ENCODE assay signal across 9 mouse cellular contexts in genomic region chr2:165986921-165987453, GRCm38 (mm10). TPM values are rescaled to one million over a fixed set of nuclear protein-coding genes. Genes with fewer than 3 reads are reported as not detected.
A peak's percentile ranks its signal among the peaks of the same experiment; 100 is the strongest.
DNase-seq lines count a peak whose midpoint lies in the region; ATAC-seq and TF ChIP-seq lines count a peak whose summit lies in the region.
"Had no signal": no experiment of that assay in that cellular context is flagged by ENCODE, and none has a peak within 500 bp of the region (broad histone marks: within the 10 kb centered on the region; RNA-seq: fewer than 3 reads in every experiment).

No protein-coding gene starts in this region.

- H3K9me3 ChIP-seq in heart, embryonic 10.5 days = no peaks in the 10 kb centered on the region
- H3K9me3 ChIP-seq in kidney, embryonic 14.5 days (ENCODE audit: control insufficient read depth, low read length) = no peaks in the 10 kb centered on the region
- H3K9me3 ChIP-seq in liver, embryonic 11.5 days (ENCODE audit: control insufficient read depth, low read length) = no peaks in the 10 kb centered on the region
- no peaks in the 10 kb centered on the region for H3K9me3 ChIP-seq in midbrain, postnatal 0 days (ENCODE audit: low read length)

- peak; percentile 44 to 50 for DNase-seq in cerebellum, adult 2 months
- DNase-seq in cerebellum, adult 8-10 months = no peak
- peak; percentile 87 for DNase-seq in heart, embryonic 10.5 days (ENCODE audit: low spot score)
- peak; percentile 70 for DNase-seq in liver, embryonic 11.5 days (ENCODE audit: low spot score)
- peak; percentile 86 for DNase-seq in midbrain, postnatal 0 days (ENCODE audit: low spot score)
- DNase-seq in splenic B cell, adult 2 months (ENCODE audit: low read depth, low spot score) = peak; percentile 69

- no peak for TF ChIP-seq CTCF in cerebellum, adult 2 months (IDR thresholded peaks at IDR 0.05; ENCODE audit: borderline replicate concordance, insufficient read depth, low read depth, low read length)
- no peak for TF ChIP-seq CTCF in embryonic fibroblast, embryonic 13.5 days (IDR thresholded peaks at IDR 0.05; ENCODE audit: borderline replicate concordance, insufficient read depth, low read length)
- no peak; the same call in 1 of the 2 replicates for TF ChIP-seq CTCF in midbrain, postnatal 0 days (IDR thresholded peaks at IDR 0.05)

- H3K4me1 ChIP-seq in cerebellum, adult 2 months (ENCODE audit: control insufficient read depth, insufficient read depth, low read length) = 0 out of 2 replicates have a peak, but pooled peaks cover 6% of the 10 kb centered on the region
- H3K4me1 ChIP-seq in embryonic fibroblast, embryonic 13.5 days (ENCODE audit: control insufficient read depth, insufficient read depth, low read length) = no peaks in the 10 kb centered on the region
- peaks cover 21% of the 10 kb centered on the region for H3K4me1 ChIP-seq in heart, embryonic 10.5 days
- H3K4me1 ChIP-seq in kidney, embryonic 14.5 days (ENCODE audit: control insufficient read depth, insufficient read depth, low read length) = peaks cover 11% of the 10 kb centered on the region
- H3K4me1 ChIP-seq in liver, embryonic 11.5 days (replicated peaks; ENCODE audit: control insufficient read depth, insufficient read depth, low read length) = peaks cover 18% of the 10 kb centered on the region; the same call in 1 of the 2 replicates
- H3K4me1 ChIP-seq in midbrain, postnatal 0 days (ENCODE audit: insufficient read depth, low read length) = no peaks in the 10 kb centered on the region

- H3K9ac ChIP-seq in kidney, embryonic 14.5 days (ENCODE audit: low read depth, low read length) = peak overlapping the region; percentile 63
- H3K9ac ChIP-seq in liver, embryonic 11.5 days (ENCODE audit: low read depth, low read length) = peak overlapping the region; percentile 20
- peak overlapping the region; percentile 26; the same call in 1 of the 2 replicates for H3K9ac ChIP-seq in midbrain, postnatal 0 days (replicated peaks; ENCODE audit: low read length, poor library complexity, severe bottlenecking)

- no peak for TF ChIP-seq POLR2A in cerebellum, adult 2 months (IDR thresholded peaks at IDR 0.05; ENCODE audit: borderline replicate concordance, insufficient read depth, low read length)
- TF ChIP-seq POLR2A in embryonic fibroblast, embryonic 13.5 days (IDR thresholded peaks at IDR 0.05; ENCODE audit: low read depth, low read length) = peak; percentile 74

- H3K27ac ChIP-seq in cerebellum, adult 2 months (ENCODE audit: insufficient read depth, low read length) = no peak overlapping the region
- H3K27ac ChIP-seq in embryonic fibroblast, embryonic 13.5 days (ENCODE audit: insufficient read depth, low read length) = peak overlapping the region; percentile 60
- peak overlapping the region; percentile 91 for H3K27ac ChIP-seq in heart, embryonic 10.5 days
- peak overlapping the region; percentile 97 for H3K27ac ChIP-seq in kidney, embryonic 14.5 days (ENCODE audit: low read depth, low read length)
- H3K27ac ChIP-seq in liver, embryonic 11.5 days (ENCODE audit: low read depth, low read length) = peak overlapping the region; percentile 2; the same call in 1 of the 2 replicates
- H3K27ac ChIP-seq in midbrain, postnatal 0 days (ENCODE audit: low read depth, low read length) = peak overlapping the region; percentile 44; the same call in 1 of the 2 replicates

- peak overlapping the region; percentile 68 for H3K4me2 ChIP-seq in kidney, embryonic 14.5 days (replicated peaks; ENCODE audit: low read depth, low read length)
- H3K4me2 ChIP-seq in liver, embryonic 11.5 days = peak overlapping the region; percentile 67
- peak overlapping the region; percentile 64 for H3K4me2 ChIP-seq in midbrain, postnatal 0 days (ENCODE audit: low read depth, low read length, poor library complexity, severe bottlenecking)

- ATAC-seq in kidney, embryonic 14.5 days (ENCODE audit: low FRiP score, low TSS enrichment) = peak; percentile 73
- ATAC-seq in liver, embryonic 11.5 days (replicated peaks; ENCODE audit: low FRiP score) = peak; percentile 30; the same call in 1 of the 2 replicates
- no peak for ATAC-seq in midbrain, postnatal 0 days (ENCODE audit: low FRiP score)

- 2% methylated on average over 23 of the region's 23 CpGs for WGBS in cerebellum, adult 2 months
- 3% methylated on average over 23 of the region's 23 CpGs for WGBS in heart, embryonic 10.5 days
- 1% methylated on average over 23 of the region's 23 CpGs for WGBS in kidney, embryonic 14.5 days
- 2% methylated on average over 23 of the region's 23 CpGs for WGBS in liver, embryonic 11.5 days
- WGBS in midbrain, postnatal 0 days = 3% methylated on average over 16 of the region's 23 CpGs

- H3K4me3 ChIP-seq in cerebellum, adult 2 months (replicated peaks; ENCODE audit: insufficient read depth, low read depth, low read length) = peak overlapping the region; percentile 52
- peak overlapping the region; percentile 29 for H3K4me3 ChIP-seq in embryonic fibroblast, embryonic 13.5 days (ENCODE audit: insufficient read depth, low read length)
- peak overlapping the region; percentile 62 for H3K4me3 ChIP-seq in heart, embryonic 10.5 days
- H3K4me3 ChIP-seq in kidney, embryonic 14.5 days (ENCODE audit: low read length) = peak overlapping the region; percentile 44
- peak overlapping the region; percentile 43 for H3K4me3 ChIP-seq in liver, embryonic 11.5 days (ENCODE audit: low read depth, low read length)
- peak overlapping the region; percentile 34 for H3K4me3 ChIP-seq in midbrain, postnatal 0 days (ENCODE audit: low read depth, low read length)

- H3K36me3 ChIP-seq in heart, embryonic 10.5 days = no peaks in the 10 kb centered on the region
- no peaks in the 10 kb centered on the region for H3K36me3 ChIP-seq in kidney, embryonic 14.5 days (ENCODE audit: control insufficient read depth, insufficient read depth, low read length)
- H3K36me3 ChIP-seq in liver, embryonic 11.5 days (ENCODE audit: control insufficient read depth, insufficient read depth, low read length) = no peaks in the 10 kb centered on the region
- H3K36me3 ChIP-seq in midbrain, postnatal 0 days (ENCODE audit: insufficient read depth, low read length) = no peaks in the 10 kb centered on the region
- no peaks in the 10 kb centered on the region for H3K36me3 ChIP-seq in splenic B cell, adult 2 months (ENCODE audit: control insufficient read depth, insufficient read depth, low read length, poor library complexity, severe bottlenecking)

- H3K27me3 ChIP-seq in cerebellum, adult 2 months (ENCODE audit: control insufficient read depth, insufficient read depth, low read length) = no peaks in the 10 kb centered on the region
- no peaks in the 10 kb centered on the region for H3K27me3 ChIP-seq in heart, embryonic 10.5 days (ENCODE audit: insufficient read depth, poor library complexity, severe bottlenecking)
- no peaks in the 10 kb centered on the region for H3K27me3 ChIP-seq in kidney, embryonic 14.5 days (ENCODE audit: control insufficient read depth, insufficient read depth, low read length)
- no peaks in the 10 kb centered on the region for H3K27me3 ChIP-seq in liver, embryonic 11.5 days (replicated peaks; ENCODE audit: control insufficient read depth, insufficient read depth, low read length)
- H3K27me3 ChIP-seq in midbrain, postnatal 0 days (ENCODE audit: insufficient read depth, low read length) = no peaks in the 10 kb centered on the region
- no peaks in the 10 kb centered on the region for H3K27me3 ChIP-seq in splenic B cell, adult 2 months (ENCODE audit: control insufficient read depth, insufficient read depth, low read length, poor library complexity, severe bottlenecking)
- H3K27me3 ChIP-seq: CH12.LX had no signal

RNA-seq across cellular contexts. Expression of gene Ncoa3, which starts 5.4 kb away (rescaled TPM):
- polyA plus RNA-seq in cerebellum, adult 2 months (2012; rRNA removed) = 23.6 and 23.7 TPM in 2 replicates
- polyA plus RNA-seq in embryonic fibroblast, embryonic 13.5 days (2011; ENCODE audit: insufficient read length, low read depth, missing spikeins) = 21.6 and 27.2 TPM in 2 replicates
- polyA plus RNA-seq in heart, embryonic 10.5 days (2016; fragmentation: Nextera tagmentation; extraction: Ambion mirVana) = 14.8 and 15.8 TPM in 2 replicates
- polyA plus RNA-seq in kidney, embryonic 14.5 days (2014; fragmentation: Nextera tagmentation; extraction: Ambion mirVana) = 18.1 and 23.2 TPM in 2 replicates
- 15.2 and 16.6 TPM in 2 replicates for polyA plus RNA-seq in liver, embryonic 11.5 days (2014; fragmentation: Nextera tagmentation; extraction: Ambion mirVana)
- 40.8 and 40.9 TPM in 2 replicates for total RNA-seq in midbrain, postnatal 0 days (2014; rRNA removed)
- polyA plus RNA-seq in midbrain, postnatal 0 days (2015; fragmentation: Nextera tagmentation; extraction: Ambion mirVana) = 12.6 and 14.9 TPM in 2 replicates
